ENCODE assay signal across 31 mouse cellular contexts in genomic region chr8:111701380-111701779, GRCm38 (mm10). TPM values are rescaled to one million over a fixed set of nuclear protein-coding genes. Genes with fewer than 3 reads are reported as not detected.
DNase-seq lines count a peak whose midpoint lies in the region; ATAC-seq lines count a peak whose summit lies in the region.
"Had no signal": no experiment of that assay in that cellular context is flagged by ENCODE, and none has a peak within 500 bp of the region (broad histone marks: within the 10 kb centered on the region; RNA-seq: fewer than 3 reads in every experiment).

No protein-coding gene starts in this region.

- no peak overlapping the region for H3K4me3 ChIP-seq in liver, embryonic 16.5 days (ENCODE audit: low read depth, low read length)
- H3K4me3 ChIP-seq in liver, embryonic 12.5 days = no peak overlapping the region
- H3K4me3 ChIP-seq in intestine, embryonic 16.5 days (ENCODE audit: low read length) = no peak overlapping the region
- H3K4me3 ChIP-seq: forebrain, embryonic 10.5 days; forebrain, embryonic 13.5 days; heart, embryonic 15.5 days; hindbrain, embryonic 10.5 days; hindbrain, embryonic 13.5 days had no signal

- H3K36me3 ChIP-seq in liver, embryonic 16.5 days (ENCODE audit: control insufficient read depth, insufficient read depth) = no peaks in the 10 kb centered on the region
- H3K36me3 ChIP-seq in liver, embryonic 12.5 days = no peaks in the 10 kb centered on the region
- H3K36me3 ChIP-seq in intestine, embryonic 16.5 days (ENCODE audit: control insufficient read depth, insufficient read depth, low read length) = no peaks in the 10 kb centered on the region
- H3K36me3 ChIP-seq: forebrain, embryonic 10.5 days; heart, embryonic 15.5 days; hindbrain, embryonic 10.5 days; hindbrain, embryonic 13.5 days had no signal

- peaks cover 3% of the 10 kb centered on the region for H3K4me1 ChIP-seq in liver, embryonic 16.5 days (ENCODE audit: control insufficient read depth, low read depth, low read length)
- peaks cover 18% of the 10 kb centered on the region for H3K4me1 ChIP-seq in liver, embryonic 12.5 days
- peaks cover 25% of the 10 kb centered on the region for H3K4me1 ChIP-seq in intestine, embryonic 16.5 days (ENCODE audit: control insufficient read depth, insufficient read depth, low read length)
- H3K4me1 ChIP-seq: forebrain, embryonic 13.5 days; hindbrain, embryonic 13.5 days had no signal

- H3K27me3 ChIP-seq in liver, embryonic 16.5 days (ENCODE audit: control insufficient read depth, insufficient read depth, low read depth, low read length) = no peaks in the 10 kb centered on the region
- H3K27me3 ChIP-seq in liver, embryonic 12.5 days (replicated peaks) = peaks cover 20% of the 10 kb centered on the region
- no peaks in the 10 kb centered on the region for H3K27me3 ChIP-seq in intestine, embryonic 16.5 days (replicated peaks; ENCODE audit: control insufficient read depth, insufficient read depth, low read length)
- H3K27me3 ChIP-seq: forebrain, embryonic 13.5 days; heart, embryonic 15.5 days; hindbrain, embryonic 13.5 days had no signal

- H3K4me2 ChIP-seq in liver, embryonic 16.5 days (ENCODE audit: low read depth, low read length) = no peak overlapping the region
- no peak overlapping the region for H3K4me2 ChIP-seq in liver, embryonic 12.5 days
- no peak overlapping the region for H3K4me2 ChIP-seq in intestine, embryonic 16.5 days (ENCODE audit: low read depth, low read length)
- H3K4me2 ChIP-seq: forebrain, embryonic 13.5 days; heart, embryonic 11.5 days; heart, embryonic 15.5 days; hindbrain, embryonic 13.5 days had no signal

- no peak overlapping the region for H3K9ac ChIP-seq in liver, embryonic 16.5 days (ENCODE audit: low read depth, low read length)
- H3K9ac ChIP-seq in liver, embryonic 12.5 days = no peak overlapping the region
- H3K9ac ChIP-seq in intestine, embryonic 16.5 days (ENCODE audit: low read depth, low read length) = no peak overlapping the region
- H3K9ac ChIP-seq: forebrain, embryonic 13.5 days; heart, embryonic 15.5 days; hindbrain, embryonic 13.5 days had no signal

- H3K27ac ChIP-seq in liver, embryonic 16.5 days (ENCODE audit: low read length) = no peak overlapping the region
- H3K27ac ChIP-seq in liver, embryonic 12.5 days = no peak overlapping the region
- H3K27ac ChIP-seq in intestine, embryonic 16.5 days (ENCODE audit: low read length) = peak overlapping the region; percentile 71
- H3K27ac ChIP-seq: forebrain, embryonic 10.5 days; forebrain, embryonic 13.5 days; heart, embryonic 15.5 days; hindbrain, embryonic 10.5 days; hindbrain, embryonic 13.5 days had no signal

- H3K9me3 ChIP-seq in liver, embryonic 16.5 days (replicated peaks; ENCODE audit: control insufficient read depth, low read length) = no peaks in the 10 kb centered on the region
- no peaks in the 10 kb centered on the region for H3K9me3 ChIP-seq in liver, embryonic 12.5 days (replicated peaks)
- H3K9me3 ChIP-seq in intestine, embryonic 16.5 days (ENCODE audit: control insufficient read depth, low read length) = no peaks in the 10 kb centered on the region
- H3K9me3 ChIP-seq: forebrain, embryonic 10.5 days; forebrain, embryonic 13.5 days; heart, embryonic 15.5 days; hindbrain, embryonic 10.5 days; hindbrain, embryonic 13.5 days had no signal

- 56% methylated on average over 9 of the region's 9 CpGs for WGBS in liver, embryonic 16.5 days (ENCODE audit: insufficient replicate concordance)
- 60% methylated on average over 9 of the region's 9 CpGs for WGBS in liver, embryonic 12.5 days (ENCODE audit: insufficient replicate concordance)
- WGBS in intestine, embryonic 16.5 days = 68% methylated on average over 9 of the region's 9 CpGs

- ATAC-seq in liver, embryonic 16.5 days (ENCODE audit: low read depth) = peak; percentile 22
- ATAC-seq in liver, embryonic 12.5 days = no peak
- ATAC-seq in intestine, embryonic 16.5 days = peak; percentile 56
- ATAC-seq: activated CD4-positive, CD25-positive, alpha-beta regulatory T cell, adult 4 months; forebrain, embryonic 13.5 days; forebrain, embryonic 16.5 days; hindbrain, embryonic 16.5 days had no signal

- DNase-seq in adrenal gland, postnatal 14 days = peak; percentile 8
- DNase-seq in adrenal gland, adult 18-20 months (ENCODE audit: low spot score in 2 of 2) = no peak
- peak; percentile 81 for DNase-seq in yolk sac, embryonic 10.5 days (ENCODE audit: low spot score)
- no peak for DNase-seq in layer of hippocampus, postnatal 10 days (ENCODE audit: low spot score in 2 of 2)
- no peak for DNase-seq in kidney, adult 8-10 months
- DNase-seq: adrenal gland, postnatal 10 days; cerebellum, adult 11 months; cerebellum, adult 2 months; cerebellum, adult 9-11 months; cerebellum, postnatal 25 days; embryo, embryonic 11 days; gastrocnemius, postnatal 10 days; gastrocnemius, postnatal 36 days; heart, postnatal 10 days; heart, postnatal 36 days had no signal

RNA-seq across cellular contexts. Expression of gene Ctrb1, which starts 10.6 kb away (rescaled TPM):
- 0.41 TPM in 1 of 2 replicates, not detected in the other for total RNA-seq in adrenal gland, postnatal 14 days (2021)
- not detected for total RNA-seq in adrenal gland, adult 18-20 months (2021)
- 7.7 and 58.8 TPM in 2 replicates for polyA plus RNA-seq in liver, embryonic 16.5 days (2015; fragmentation: Nextera tagmentation; extraction: Ambion mirVana)
- not detected in 2 replicates for polyA plus RNA-seq in liver, embryonic 12.5 days (2016; fragmentation: Nextera tagmentation; extraction: Ambion mirVana)
- polyA plus RNA-seq in intestine, embryonic 16.5 days (2015; fragmentation: Nextera tagmentation; extraction: Ambion mirVana) = 1,904 and 2,500 TPM in 2 replicates
- not detected for total RNA-seq in layer of hippocampus, postnatal 10 days (2021)
- total RNA-seq: gastrocnemius, postnatal 10 days; gastrocnemius, postnatal 36 days; granulocyte monocyte progenitor cell, adult 5-6 weeks; heart, adult 8-10 months; heart, postnatal 36 days had no signal
- polyA plus RNA-seq: activated CD4-positive, CD25-positive, alpha-beta regulatory T cell, adult 4 months; embryonic facial prominence, embryonic 11.5 days; embryonic facial prominence, embryonic 14.5 days; forebrain, embryonic 10.5 days; forebrain, embryonic 16.5 days; heart, embryonic 11.5 days; hindbrain, embryonic 10.5 days; hindbrain, embryonic 13.5 days; hindbrain, embryonic 16.5 days had no signal

RNA-seq across cellular contexts. Expression of gene Bcar1, which starts 42.2 kb away (rescaled TPM):
- 59.6 and 67.1 TPM in 2 replicates for total RNA-seq in adrenal gland, postnatal 14 days (2021)
- total RNA-seq in adrenal gland, adult 18-20 months (2021) = 100 to 1,000 TPM in 1 of 2 experiments, 10 to 100 TPM in 1; 83.9 to 120 TPM
- 9.5 and 13.1 TPM in 2 replicates for polyA plus RNA-seq in liver, embryonic 16.5 days (2015; fragmentation: Nextera tagmentation; extraction: Ambion mirVana)
- 9.5 and 10.3 TPM in 2 replicates for polyA plus RNA-seq in liver, embryonic 12.5 days (2016; fragmentation: Nextera tagmentation; extraction: Ambion mirVana)
- 44.6 and 48.5 TPM in 2 replicates for polyA plus RNA-seq in intestine, embryonic 16.5 days (2015; fragmentation: Nextera tagmentation; extraction: Ambion mirVana)
- total RNA-seq in layer of hippocampus, postnatal 10 days (2021) = 10 to 100 TPM; 60.1 to 62.6 TPM
- total RNA-seq: granulocyte monocyte progenitor cell, adult 5-6 weeks had no signal

RNA-seq across cellular contexts. Expression of gene Zfp1, which starts 58.2 kb away (rescaled TPM):
- total RNA-seq in adrenal gland, postnatal 14 days (2021) = 9.2 and 11.2 TPM in 2 replicates
- total RNA-seq in adrenal gland, adult 18-20 months (2021) = 1 to 10 TPM; 6.4 to 6.5 TPM
- polyA plus RNA-seq in liver, embryonic 16.5 days (2015; fragmentation: Nextera tagmentation; extraction: Ambion mirVana) = 4.0 and 5.0 TPM in 2 replicates
- 7.4 and 8.4 TPM in 2 replicates for polyA plus RNA-seq in liver, embryonic 12.5 days (2016; fragmentation: Nextera tagmentation; extraction: Ambion mirVana)
- 12.6 and 16.0 TPM in 2 replicates for polyA plus RNA-seq in intestine, embryonic 16.5 days (2015; fragmentation: Nextera tagmentation; extraction: Ambion mirVana)
- 10 to 100 TPM; 21.4 to 21.9 TPM for total RNA-seq in layer of hippocampus, postnatal 10 days (2021)

Comparison
In these comparisons a context has a peak if more than half of its experiments do, and no peak if none do; other contexts are left out.
1. DNase-seq: peak in adrenal gland, postnatal 14 days (single experiment) and yolk sac, embryonic 10.5 days (single experiment); none in adrenal gland, adult 18-20 months (0 of 2), layer of hippocampus, postnatal 10 days (0 of 2) and kidney, adult 8-10 months (0 of 2).